In the genomic region with DNA sequence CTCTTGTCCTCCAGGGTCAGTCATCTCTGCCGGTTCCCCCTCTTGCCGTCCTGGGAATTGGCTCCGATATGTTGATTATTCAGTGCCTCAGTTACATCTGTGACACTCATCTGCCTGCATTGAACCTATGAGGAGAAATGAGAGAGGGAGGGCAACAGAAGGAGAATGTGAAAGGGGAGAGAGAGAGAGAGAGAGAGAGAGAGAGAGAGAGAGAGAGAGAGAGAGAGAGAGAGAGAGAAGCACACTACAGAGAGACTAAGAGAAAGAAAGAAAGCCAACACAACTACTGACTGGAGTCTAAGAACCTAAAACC, we compare ENCODE assay signal across 14 mouse cellular contexts.
DNase-seq lines count a peak whose midpoint lies in the region; ATAC-seq and TF ChIP-seq lines count a peak whose summit lies in the region.
"Had no signal": no experiment of that assay in that cellular context is flagged by ENCODE, and none has a peak within 500 bp of the region (broad histone marks: within the 10 kb centered on the region; RNA-seq: fewer than 3 reads in every experiment).

No protein-coding gene starts in this region.

- no peaks in the 10 kb centered on the region for H3K9me3 ChIP-seq in kidney, postnatal 0 days (replicated peaks; ENCODE audit: low read length)
- H3K9me3 ChIP-seq in forebrain, embryonic 12.5 days = no peaks in the 10 kb centered on the region
- no peaks in the 10 kb centered on the region for H3K9me3 ChIP-seq in limb, embryonic 13.5 days
- H3K9me3 ChIP-seq in neural tube, embryonic 15.5 days (replicated peaks) = no peaks in the 10 kb centered on the region

- no peak for TF ChIP-seq CTCF in kidney, postnatal 0 days (IDR thresholded peaks at IDR 0.05; ENCODE audit: low read depth)

- no peaks in the 10 kb centered on the region for H3K27me3 ChIP-seq in kidney, postnatal 0 days (ENCODE audit: insufficient read depth, low read length)
- H3K27me3 ChIP-seq in forebrain, embryonic 12.5 days = peaks cover 21% of the 10 kb centered on the region
- H3K27me3 ChIP-seq in limb, embryonic 13.5 days = peaks cover 24% of the 10 kb centered on the region
- H3K27me3 ChIP-seq in neural tube, embryonic 15.5 days (replicated peaks) = no peaks in the 10 kb centered on the region

- no peak for DNase-seq in kidney, postnatal 0 days (ENCODE audit: low spot score)
- DNase-seq in kidney, postnatal 4 days = no peak
- DNase-seq in left cerebral cortex, adult 9 months (ENCODE audit: low spot score in 2 of 2) = no peak
- DNase-seq in natural killer cell, adult 2 months (ENCODE audit: low spot score in 2 of 2) = no peak
- DNase-seq in gastrocnemius, postnatal 10 days = no peak
- DNase-seq: adrenal gland, postnatal 25 days; cerebellum, adult 8-10 months; lung, adult 2 months; right cerebral cortex, postnatal 25 days had no signal

- no peak overlapping the region for H3K27ac ChIP-seq in kidney, postnatal 0 days
- H3K27ac ChIP-seq in forebrain, embryonic 12.5 days = peak overlapping the region; percentile 94
- no peak overlapping the region for H3K27ac ChIP-seq in limb, embryonic 13.5 days
- peak overlapping the region; percentile 92 for H3K27ac ChIP-seq in neural tube, embryonic 15.5 days (replicated peaks)
- H3K27ac ChIP-seq: stomach, postnatal 0 days had no signal

- H3K9ac ChIP-seq in kidney, postnatal 0 days (ENCODE audit: low read depth, low read length) = no peak overlapping the region
- H3K9ac ChIP-seq in forebrain, embryonic 12.5 days = peak overlapping the region; percentile 75
- H3K9ac ChIP-seq in limb, embryonic 13.5 days = no peak overlapping the region
- peak overlapping the region; percentile 70 for H3K9ac ChIP-seq in neural tube, embryonic 15.5 days (replicated peaks)

- no peak overlapping the region for H3K4me3 ChIP-seq in kidney, postnatal 0 days (replicated peaks; ENCODE audit: low read depth, low read length)
- H3K4me3 ChIP-seq in forebrain, embryonic 12.5 days (replicated peaks) = peak overlapping the region; percentile 53
- peak overlapping the region; percentile 25 for H3K4me3 ChIP-seq in limb, embryonic 13.5 days
- peak overlapping the region; percentile 60 for H3K4me3 ChIP-seq in neural tube, embryonic 15.5 days (replicated peaks)

- H3K4me2 ChIP-seq in kidney, postnatal 0 days (ENCODE audit: low read length) = 0 out of 2 replicates have a peak overlapping the region, but pooled peaks have one; percentile 21
- H3K4me2 ChIP-seq in forebrain, embryonic 12.5 days = peak overlapping the region; percentile 70
- H3K4me2 ChIP-seq in limb, embryonic 13.5 days (replicated peaks) = peak overlapping the region; percentile 39
- peak overlapping the region; percentile 62 for H3K4me2 ChIP-seq in neural tube, embryonic 15.5 days

- H3K36me3 ChIP-seq in kidney, postnatal 0 days (ENCODE audit: insufficient read depth, low read length) = no peaks in the 10 kb centered on the region
- H3K36me3 ChIP-seq in forebrain, embryonic 12.5 days (replicated peaks) = no peaks in the 10 kb centered on the region
- H3K36me3 ChIP-seq in limb, embryonic 13.5 days = no peaks in the 10 kb centered on the region
- H3K36me3 ChIP-seq in neural tube, embryonic 15.5 days = no peaks in the 10 kb centered on the region

- 44% methylated on average over 3 of the region's 3 CpGs for WGBS in kidney, postnatal 0 days
- WGBS in forebrain, embryonic 12.5 days = 6% methylated on average over 3 of the region's 3 CpGs
- WGBS in limb, embryonic 13.5 days = 56% methylated on average over 3 of the region's 3 CpGs
- 22% methylated on average over 3 of the region's 3 CpGs for WGBS in neural tube, embryonic 15.5 days

- no peak for ATAC-seq in kidney, postnatal 0 days (replicated peaks; ENCODE audit: low FRiP score, low read depth)
- no peak for ATAC-seq in forebrain, embryonic 12.5 days (ENCODE audit: low FRiP score)
- ATAC-seq in limb, embryonic 13.5 days (ENCODE audit: low FRiP score, low read depth) = no peak
- ATAC-seq in neural tube, embryonic 15.5 days (ENCODE audit: low FRiP score) = peak; percentile 39; the same call in 1 of the 2 replicates
- ATAC-seq: inflammation-experienced regulatory T-cells, adult 6 months had no signal

- H3K4me1 ChIP-seq in kidney, postnatal 0 days (replicated peaks; ENCODE audit: insufficient read depth, low read length) = no peaks in the 10 kb centered on the region
- peaks cover 16% of the 10 kb centered on the region for H3K4me1 ChIP-seq in forebrain, embryonic 12.5 days
- H3K4me1 ChIP-seq in limb, embryonic 13.5 days = peaks cover 21% of the 10 kb centered on the region; the same call in 1 of the 2 replicates
- H3K4me1 ChIP-seq in neural tube, embryonic 15.5 days = peaks cover 8% of the 10 kb centered on the region

Comparison
In these comparisons a context has a peak if more than half of its experiments do, and no peak if none do; other contexts are left out.
1. H3K27ac ChIP-seq: peak in forebrain, embryonic 12.5 days (single experiment) and neural tube, embryonic 15.5 days (single experiment); none in kidney, postnatal 0 days (single experiment) and limb, embryonic 13.5 days (single experiment).
2. H3K9ac ChIP-seq: peak in forebrain, embryonic 12.5 days (single experiment) and neural tube, embryonic 15.5 days (single experiment); none in kidney, postnatal 0 days (single experiment) and limb, embryonic 13.5 days (single experiment).
3. Peak in every context shown above with its lines, with median percentiles within 50 percentile points of each other: H3K4me2 ChIP-seq.